Mouse (Mus musculus) liver, embryonic 14.5 days (tissue): ENCODE data around the gene Nt5dc3.

Experiments used
- CTCF ChIP-seq: IDR thresholded peaks from 2 replicates; pipeline ENCODE4 v1.5.1; 2016; ENCODE audit warnings: antibody characterized with exemption, low read depth, control low read depth
- EP300 ChIP-seq: IDR thresholded peaks from 2 replicates; pipeline ENCODE4 v1.6.1; 2016; ENCODE audit warnings: antibody characterized with exemption, low read depth

DNA sequence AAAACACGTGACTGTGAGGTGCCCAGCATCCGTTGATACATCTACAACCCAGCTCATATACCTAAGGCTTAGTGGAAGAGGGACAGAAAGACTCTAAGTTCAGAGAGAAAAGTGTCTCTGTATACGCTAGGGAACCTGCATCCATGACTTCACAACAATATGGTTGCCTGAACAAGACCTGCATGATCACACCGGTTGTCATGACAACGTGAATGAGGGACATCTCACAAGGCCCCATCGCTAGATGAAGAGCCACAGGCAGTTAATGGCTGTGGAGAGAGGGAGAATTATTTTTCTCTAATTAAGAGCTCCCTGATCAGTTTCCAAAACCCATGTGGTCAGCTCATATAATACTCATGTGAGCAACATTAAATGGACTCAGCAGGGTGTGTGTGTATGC lies 73.4 kb downstream of the Nt5dc3 start:
- no peak for TF ChIP-seq CTCF
- TF ChIP-seq EP300 = no peak
